Mouse (Mus musculus): Measurements from ENCODE around the gene Olfr855. TPM values are rescaled to one million over a fixed set of nuclear protein-coding genes. Genes with fewer than 3 reads are reported as not detected.

The Olfr855 gene
- not detected in 2 replicates for polyA plus RNA-seq (2015; fragmentation: Nextera tagmentation; extraction: Ambion mirVana)

- no peaks in the 10 kb centered on the region for H3K4me1 ChIP-seq (replicated peaks; ENCODE audit: insufficient read depth, low read length)
- H3K4me3 ChIP-seq (replicated peaks; ENCODE audit: low read depth, low read length) = no peak within 1 kb of the TSS
- H3K36me3 ChIP-seq (ENCODE audit: insufficient read depth, low read length) = no peaks in the 10 kb centered on the region
- no peaks in the 10 kb centered on the region for H3K9me3 ChIP-seq (replicated peaks; ENCODE audit: low read length)
- no peak for ATAC-seq (replicated peaks; ENCODE audit: low FRiP score, low read depth)
- H3K27me3 ChIP-seq (ENCODE audit: insufficient read depth, low read length) = no peaks in the 10 kb centered on the region
- no peak for TF ChIP-seq CTCF (IDR thresholded peaks at IDR 0.05; ENCODE audit: low read depth)
- no peak for DNase-seq (ENCODE audit: low spot score)
- H3K9ac ChIP-seq (ENCODE audit: low read depth, low read length) = no peak within 1 kb of the TSS
- H3K27ac ChIP-seq = no peak within 1 kb of the TSS
- H3K4me2 ChIP-seq (ENCODE audit: low read length) = no peak within 1 kb of the TSS
These were observed at the start of gene Olfr855 for GRCm38 (mm10) chr9:19582317-19582716. Olfr855 (plus strand) TSS chr9:19582617.

DNA sequence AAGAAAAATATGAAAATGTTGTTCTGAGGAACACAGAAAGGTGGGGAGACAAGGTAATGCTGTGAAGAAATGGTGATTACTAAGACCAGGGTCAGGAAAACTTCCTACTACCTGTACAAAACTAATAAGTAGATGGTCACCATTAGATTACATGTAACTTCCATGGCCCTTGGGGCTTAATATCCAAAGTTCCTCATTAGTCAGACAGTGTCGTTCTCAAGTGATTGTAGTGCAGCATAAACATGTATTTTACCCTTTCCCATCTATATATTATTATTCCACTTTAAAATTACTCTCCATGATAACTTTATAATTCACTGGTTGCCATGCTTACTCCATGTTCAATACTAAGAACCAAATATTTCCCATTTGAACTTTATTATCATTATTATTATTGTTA lies 41.4 kb upstream of the Olfr855 start, which contains the start of gene Olfr853:
TSS of gene Olfr853 (minus strand) at position 101 of the 400 bp plus-strand sequence.
- DNase-seq (ENCODE audit: low spot score) (no peak), ATAC-seq (replicated peaks; ENCODE audit: low FRiP score, low read depth) (no peak)
- Histone ChIP-seq H3K9me3 (replicated peaks; ENCODE audit: low read length) (no peaks in the 10 kb centered on the region), H3K4me2 (ENCODE audit: low read length) (no peak within 1 kb of the TSS), H3K27me3 (ENCODE audit: insufficient read depth, low read length) (no peaks in the 10 kb centered on the region), H3K4me1 (replicated peaks; ENCODE audit: insufficient read depth, low read length) (no peaks in the 10 kb centered on the region), H3K9ac (ENCODE audit: low read depth, low read length) (no peak within 1 kb of the TSS), H3K36me3 (ENCODE audit: insufficient read depth, low read length) (no peaks in the 10 kb centered on the region), H3K4me3 (replicated peaks; ENCODE audit: low read depth, low read length) (no peak within 1 kb of the TSS), H3K27ac (no peak within 1 kb of the TSS)
- 81% methylated on average over 1 of the region's 1 CpGs for WGBS
- TF ChIP-seq CTCF (IDR thresholded peaks at IDR 0.05; ENCODE audit: low read depth) = no peak

DNA sequence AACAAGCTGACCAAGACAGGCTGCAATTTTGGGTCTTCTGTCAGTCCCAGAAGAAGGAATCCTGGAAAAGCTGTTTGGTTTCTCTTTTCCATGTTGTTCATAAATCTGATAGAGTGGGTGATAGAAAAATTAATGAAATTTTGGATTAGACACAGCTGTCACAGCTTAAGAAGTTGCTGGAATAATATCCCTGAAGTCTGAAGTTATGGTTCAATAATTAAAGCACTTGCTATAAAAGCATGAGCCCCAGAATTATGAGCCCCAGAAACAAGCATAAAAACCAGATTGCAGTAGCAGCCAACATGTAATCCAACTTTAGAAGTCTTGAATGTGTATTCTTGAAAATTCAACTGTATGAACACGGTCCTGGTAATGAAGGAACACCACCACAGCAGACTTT lies 15.1 kb upstream of the Olfr855 start, which contains the start of gene Olfr854:
TSS of gene Olfr854 (minus strand) at position 101 of the 400 bp plus-strand sequence.
- H3K4me1 ChIP-seq (replicated peaks; ENCODE audit: insufficient read depth, low read length) = no peaks in the 10 kb centered on the region
- H3K27me3 ChIP-seq (ENCODE audit: insufficient read depth, low read length) = no peaks in the 10 kb centered on the region
- no peak within 1 kb of the TSS for H3K4me2 ChIP-seq (ENCODE audit: low read length)
- WGBS = 69% methylated on average over 1 of the region's 1 CpGs
- H3K36me3 ChIP-seq (ENCODE audit: insufficient read depth, low read length) = no peaks in the 10 kb centered on the region
- H3K9ac ChIP-seq (ENCODE audit: low read depth, low read length) = no peak within 1 kb of the TSS
- no peak for TF ChIP-seq CTCF (IDR thresholded peaks at IDR 0.05; ENCODE audit: low read depth)
- H3K27ac ChIP-seq = no peak within 1 kb of the TSS
- no peaks in the 10 kb centered on the region for H3K9me3 ChIP-seq (replicated peaks; ENCODE audit: low read length)
- DNase-seq (ENCODE audit: low spot score) (no peak), ATAC-seq (replicated peaks; ENCODE audit: low FRiP score, low read depth) (no peak)
- H3K4me3 ChIP-seq (replicated peaks; ENCODE audit: low read depth, low read length) = no peak within 1 kb of the TSS

DNA sequence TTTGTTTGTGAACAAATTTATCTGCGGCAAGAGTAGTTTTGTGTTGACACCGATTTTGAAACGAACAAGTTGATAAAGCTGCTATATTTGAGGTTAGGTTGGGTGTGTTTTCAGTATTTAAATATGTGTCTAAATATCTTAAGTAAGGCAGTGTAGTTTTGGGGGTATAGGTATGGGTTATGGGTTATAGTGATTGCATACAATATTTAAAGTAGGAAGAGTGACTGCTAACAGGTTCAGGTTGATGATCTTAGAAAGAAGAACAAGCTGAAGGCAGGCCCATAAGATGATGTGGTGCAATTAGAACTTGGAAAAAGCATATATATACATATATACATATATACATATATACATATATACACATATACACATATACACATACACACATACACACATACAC lies 38.9 kb downstream of the Olfr855 start:
- Histone ChIP-seq H3K27me3 (ENCODE audit: insufficient read depth, low read length) (no peaks in the 10 kb centered on the region), H3K4me2 (ENCODE audit: low read length) (no peak overlapping the region), H3K27ac (no peak overlapping the region), H3K4me1 (replicated peaks; ENCODE audit: insufficient read depth, low read length) (no peaks in the 10 kb centered on the region), H3K4me3 (replicated peaks; ENCODE audit: low read depth, low read length) (no peak overlapping the region), H3K9me3 (replicated peaks; ENCODE audit: low read length) (no peaks in the 10 kb centered on the region), H3K9ac (ENCODE audit: low read depth, low read length) (no peak overlapping the region), H3K36me3 (ENCODE audit: insufficient read depth, low read length) (no peaks in the 10 kb centered on the region)
- DNase-seq (ENCODE audit: low spot score) = no peak
- WGBS = 98% methylated on average over 3 of the region's 3 CpGs
- ATAC-seq (replicated peaks; ENCODE audit: low FRiP score, low read depth) = no peak
- TF ChIP-seq CTCF (IDR thresholded peaks at IDR 0.05; ENCODE audit: low read depth) = no peak

DNA sequence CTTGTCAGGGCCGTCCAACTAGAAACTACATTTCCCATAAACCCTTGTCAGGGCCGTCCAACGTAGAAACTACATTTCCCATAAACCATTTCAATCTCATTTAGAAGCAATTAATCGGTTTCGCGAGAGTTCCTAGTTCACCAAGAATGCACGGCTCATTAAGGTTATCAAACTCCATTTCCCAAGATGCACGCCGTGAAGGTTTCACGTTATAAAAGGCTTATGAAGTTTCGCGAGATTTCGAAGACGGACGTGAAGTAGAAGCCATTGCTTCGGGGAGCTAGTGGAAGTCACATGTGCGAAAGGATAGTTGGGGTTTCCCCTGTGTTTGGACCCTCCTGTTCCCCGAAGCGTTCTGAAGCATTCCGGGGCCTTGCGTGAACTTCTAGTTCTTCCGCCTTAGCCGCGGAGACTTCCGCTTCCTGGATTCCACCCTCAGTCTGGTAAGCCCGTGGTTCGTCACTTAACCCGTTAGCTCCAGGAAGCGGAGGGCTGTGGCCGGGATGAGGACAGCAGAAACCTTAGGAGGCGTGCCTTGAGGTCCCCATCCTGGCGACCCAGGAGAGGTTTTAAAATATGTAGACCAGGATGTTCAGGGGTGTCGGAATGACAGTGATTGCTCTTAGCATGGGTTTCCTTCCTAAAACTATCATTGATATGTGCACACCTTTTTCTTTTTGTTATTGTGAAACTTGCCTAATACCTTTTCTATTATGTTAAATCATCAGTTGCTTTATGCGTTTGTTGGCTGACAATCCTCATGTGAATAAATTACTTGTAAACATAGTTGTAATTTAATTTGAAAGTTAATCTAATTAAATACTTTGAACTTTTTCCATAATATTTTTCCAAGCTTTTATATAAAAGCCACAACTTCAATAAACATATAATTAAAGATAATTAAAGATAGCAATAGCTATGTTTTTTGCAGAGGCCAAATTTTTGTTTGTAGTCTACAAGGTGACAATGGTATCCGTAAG lies 39.7 kb downstream of the Olfr855 start, which contains the start of gene Zfp317:
TSS of gene Zfp317 (plus strand) at position 260 of the 980 bp plus-strand sequence.
- no peak for TF ChIP-seq CTCF (IDR thresholded peaks at IDR 0.05; ENCODE audit: low read depth)
- 2% methylated on average over 35 of the region's 35 CpGs for WGBS
- Histone ChIP-seq H3K9ac (ENCODE audit: low read depth, low read length) (peak within 1 kb of the TSS; percentile 58), H3K4me2 (ENCODE audit: low read length) (peak within 1 kb of the TSS; percentile 45), H3K4me3 (replicated peaks; ENCODE audit: low read depth, low read length) (peak within 1 kb of the TSS; percentile 52), H3K4me1 (replicated peaks; ENCODE audit: insufficient read depth, low read length) (no peaks in the 10 kb centered on the region), H3K27me3 (ENCODE audit: insufficient read depth, low read length) (no peaks in the 10 kb centered on the region), H3K9me3 (replicated peaks; ENCODE audit: low read length) (no peaks in the 10 kb centered on the region), H3K27ac (peak within 1 kb of the TSS; percentile 94), H3K36me3 (ENCODE audit: insufficient read depth, low read length) (no peaks in the 10 kb centered on the region)
- peak; percentile 99 for ATAC-seq (replicated peaks; ENCODE audit: low FRiP score, low read depth)
- DNase-seq (ENCODE audit: low spot score) = peak; percentile 100

GRCm38 (mm10) chr9:19629574-19629973 lies 47.2 kb downstream of the Olfr855 start:
- TF ChIP-seq CTCF (IDR thresholded peaks at IDR 0.05; ENCODE audit: low read depth) = no peak
- no peak for ATAC-seq (replicated peaks; ENCODE audit: low FRiP score, low read depth)
- Histone ChIP-seq H3K9ac (ENCODE audit: low read depth, low read length) (no peak overlapping the region), H3K36me3 (ENCODE audit: insufficient read depth, low read length) (peaks cover 11% of the 10 kb centered on the region; the same call in 1 of the 2 replicates), H3K4me2 (ENCODE audit: low read length) (no peak overlapping the region), H3K9me3 (replicated peaks; ENCODE audit: low read length) (no peaks in the 10 kb centered on the region), H3K27ac (no peak overlapping the region), H3K4me3 (replicated peaks; ENCODE audit: low read depth, low read length) (no peak overlapping the region), H3K4me1 (replicated peaks; ENCODE audit: insufficient read depth, low read length) (no peaks in the 10 kb centered on the region), H3K27me3 (ENCODE audit: insufficient read depth, low read length) (no peaks in the 10 kb centered on the region)
- no peak for DNase-seq (ENCODE audit: low spot score)

Other genes with a start within 250 kb of the Olfr855 start
- gene Olfr845, start 246.2 kb upstream of the Olfr855 start, polyA plus RNA-seq (2015; fragmentation: Nextera tagmentation; extraction: Ambion mirVana) = not detected in 2 replicates
- gene Olfr846, start 218.6 kb upstream of the Olfr855 start, polyA plus RNA-seq (2015; fragmentation: Nextera tagmentation; extraction: Ambion mirVana) = not detected in 2 replicates
- not detected in 2 replicates for gene Olfr847, start 203.9 kb upstream of the Olfr855 start, polyA plus RNA-seq (2015; fragmentation: Nextera tagmentation; extraction: Ambion mirVana)
- gene Olfr849, start 142.4 kb upstream of the Olfr855 start, polyA plus RNA-seq (2015; fragmentation: Nextera tagmentation; extraction: Ambion mirVana) = not detected in 2 replicates
- gene Olfr850, start 104.4 kb upstream of the Olfr855 start, polyA plus RNA-seq (2015; fragmentation: Nextera tagmentation; extraction: Ambion mirVana) = not detected in 2 replicates
- not detected in 2 replicates for gene Olfr851, start 89.3 kb upstream of the Olfr855 start, polyA plus RNA-seq (2015; fragmentation: Nextera tagmentation; extraction: Ambion mirVana)
- gene Olfr853, start 41.5 kb upstream of the Olfr855 start, polyA plus RNA-seq (2015; fragmentation: Nextera tagmentation; extraction: Ambion mirVana) = not detected in 2 replicates
- gene Olfr854, start 15.2 kb upstream of the Olfr855 start, polyA plus RNA-seq (2015; fragmentation: Nextera tagmentation; extraction: Ambion mirVana) = not detected in 2 replicates
- 23.8 and 26.1 TPM in 2 replicates for gene Zfp317, start 39.5 kb downstream of the Olfr855 start, polyA plus RNA-seq (2015; fragmentation: Nextera tagmentation; extraction: Ambion mirVana)
- gene Olfr857, start 126.8 kb downstream of the Olfr855 start, polyA plus RNA-seq (2015; fragmentation: Nextera tagmentation; extraction: Ambion mirVana) = not detected in 2 replicates
- not detected in 2 replicates for gene Olfr58, start 197.7 kb downstream of the Olfr855 start, polyA plus RNA-seq (2015; fragmentation: Nextera tagmentation; extraction: Ambion mirVana)
- gene Olfr859, start 222.3 kb downstream of the Olfr855 start, polyA plus RNA-seq (2015; fragmentation: Nextera tagmentation; extraction: Ambion mirVana) = not detected in 2 replicates

All from kidney, postnatal 0 days (tissue).